Mouse (Mus musculus): ENCODE data around the gene Paf1.

The Paf1 gene

DNA sequence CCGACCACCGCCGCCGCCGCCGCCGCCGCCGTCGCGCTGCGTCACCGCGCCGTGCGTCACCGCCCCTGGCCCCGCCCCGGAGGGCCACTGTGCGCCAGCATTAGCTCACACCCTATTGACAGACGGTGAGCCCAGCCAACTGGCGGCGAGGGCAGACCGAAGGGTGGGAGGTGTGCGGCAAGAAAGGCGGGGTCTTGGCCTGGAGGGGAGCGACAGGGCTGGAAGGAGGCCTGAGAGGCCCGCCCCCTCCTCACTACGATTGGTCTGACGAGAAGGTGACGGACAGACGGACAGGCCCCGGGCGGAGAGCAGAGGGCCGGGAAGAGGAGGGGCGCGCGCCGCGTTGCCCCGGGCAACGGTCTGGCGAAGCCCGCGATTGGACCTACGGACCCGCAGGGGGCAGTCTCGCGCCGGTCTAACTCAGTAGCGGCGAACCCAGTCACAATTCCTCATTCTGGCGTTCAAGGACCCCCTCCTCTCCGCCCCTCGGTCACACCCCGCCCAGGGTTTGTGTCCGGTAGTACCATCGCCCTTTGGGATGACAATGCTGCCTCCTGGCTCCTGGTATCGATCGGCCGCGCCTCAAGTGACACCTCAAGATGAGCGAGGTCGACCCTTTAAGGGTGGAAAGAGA is 43.6 kb downstream of the Paf1 start:
- peak; percentile 100 for DNase-seq (ENCODE audit: low spot score)

DNA sequence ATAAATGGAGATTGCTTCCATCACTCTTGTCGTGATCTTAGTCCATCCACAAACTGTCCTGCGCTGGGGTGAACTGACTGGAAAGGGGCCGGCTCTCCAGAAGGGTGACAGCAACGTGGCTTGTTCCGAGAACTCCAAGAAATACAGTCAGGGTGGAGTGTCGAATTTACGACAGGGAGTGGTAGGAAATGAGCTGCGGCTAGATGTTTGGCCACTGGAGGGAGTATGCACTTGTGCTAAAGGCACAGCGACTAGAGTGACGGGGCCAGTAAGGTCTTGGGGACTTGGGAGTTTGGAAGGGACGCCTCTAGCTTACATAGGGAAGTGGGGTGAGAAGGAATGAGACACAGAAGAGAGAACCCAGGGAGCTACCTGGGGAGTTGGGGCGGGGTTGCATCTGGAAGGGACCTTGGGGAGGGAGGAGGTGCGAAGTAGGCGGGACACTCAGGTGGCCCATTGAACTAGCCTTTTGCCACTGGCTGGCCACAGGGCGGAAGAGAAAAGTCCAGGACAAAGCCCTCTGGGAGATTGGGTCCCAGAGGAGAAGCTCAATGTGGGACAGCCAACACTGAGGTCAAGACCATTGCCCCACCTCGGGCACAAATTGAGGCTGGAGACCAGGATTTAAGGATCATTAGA is 44.3 kb downstream of the Paf1 start, which contains the start of gene Gmfg:
Gmfg (plus strand) TSS at position 516 of the 639 bp plus-strand sequence.
- peak; percentile 86 for DNase-seq (ENCODE audit: low spot score)

DNA sequence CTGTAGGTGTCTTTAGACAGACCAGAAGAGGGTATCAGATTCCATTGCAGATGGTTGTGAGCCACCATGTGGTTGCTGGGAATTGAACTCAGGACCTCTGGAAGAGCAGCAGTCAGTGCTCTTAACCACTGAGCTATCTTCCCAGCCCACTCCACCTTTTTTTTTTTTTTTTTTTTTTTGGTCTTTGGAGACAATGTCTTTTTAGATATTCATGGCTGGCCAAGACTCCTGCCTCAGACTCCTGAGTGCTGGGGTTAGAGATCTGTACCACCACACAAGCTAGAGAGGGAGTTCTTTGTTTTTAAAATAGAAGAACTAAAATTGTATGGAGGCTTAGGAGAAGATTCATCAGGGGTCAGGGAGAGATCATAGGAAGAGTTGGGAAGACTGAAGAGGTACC is 45.2 kb downstream of the Paf1 start:
- no peak for DNase-seq (ENCODE audit: low spot score)

DNA sequence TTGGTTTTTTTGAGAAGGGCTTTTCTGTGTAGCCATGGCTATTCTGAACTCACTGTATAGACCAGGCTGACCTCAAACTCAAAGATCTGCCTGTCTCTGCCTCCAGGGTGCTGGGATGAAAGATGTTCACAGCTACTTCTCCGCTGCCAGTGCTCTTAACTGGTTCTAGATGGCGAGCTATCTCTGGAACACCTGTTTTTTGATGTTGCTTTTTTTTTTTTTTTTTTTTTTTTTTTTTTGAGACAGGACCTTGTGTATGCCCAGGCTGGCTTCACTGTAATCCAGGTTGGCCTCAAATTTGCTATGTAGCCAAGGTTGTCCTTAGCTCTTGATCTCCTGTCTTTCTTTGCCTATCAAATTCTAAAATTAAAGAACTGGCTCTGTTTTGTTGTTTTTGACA is 46.0 kb downstream of the Paf1 start:
- no peak for DNase-seq (ENCODE audit: low spot score)

DNA sequence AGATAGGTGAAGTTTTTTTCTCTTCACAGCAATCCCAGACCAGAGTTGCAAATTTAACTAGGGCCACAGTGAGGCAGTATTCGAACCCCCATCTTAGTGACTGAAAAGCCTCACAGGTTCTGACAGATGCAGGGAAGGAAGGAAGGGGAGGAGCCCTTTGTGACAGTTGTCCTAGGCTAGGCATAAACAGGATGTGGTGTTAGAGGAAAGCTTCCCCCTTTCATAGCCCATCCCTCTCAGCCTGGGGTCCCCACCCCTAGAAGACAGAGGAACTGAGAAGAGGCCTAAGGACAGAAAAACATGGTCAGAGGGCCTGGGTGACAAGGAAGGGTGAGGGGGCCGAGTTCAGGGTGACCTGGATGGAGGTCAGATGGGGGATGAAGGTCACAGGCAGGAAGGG is 48.0 kb downstream of the Paf1 start:
- peak; percentile 90 for DNase-seq (ENCODE audit: low spot score)

DNA sequence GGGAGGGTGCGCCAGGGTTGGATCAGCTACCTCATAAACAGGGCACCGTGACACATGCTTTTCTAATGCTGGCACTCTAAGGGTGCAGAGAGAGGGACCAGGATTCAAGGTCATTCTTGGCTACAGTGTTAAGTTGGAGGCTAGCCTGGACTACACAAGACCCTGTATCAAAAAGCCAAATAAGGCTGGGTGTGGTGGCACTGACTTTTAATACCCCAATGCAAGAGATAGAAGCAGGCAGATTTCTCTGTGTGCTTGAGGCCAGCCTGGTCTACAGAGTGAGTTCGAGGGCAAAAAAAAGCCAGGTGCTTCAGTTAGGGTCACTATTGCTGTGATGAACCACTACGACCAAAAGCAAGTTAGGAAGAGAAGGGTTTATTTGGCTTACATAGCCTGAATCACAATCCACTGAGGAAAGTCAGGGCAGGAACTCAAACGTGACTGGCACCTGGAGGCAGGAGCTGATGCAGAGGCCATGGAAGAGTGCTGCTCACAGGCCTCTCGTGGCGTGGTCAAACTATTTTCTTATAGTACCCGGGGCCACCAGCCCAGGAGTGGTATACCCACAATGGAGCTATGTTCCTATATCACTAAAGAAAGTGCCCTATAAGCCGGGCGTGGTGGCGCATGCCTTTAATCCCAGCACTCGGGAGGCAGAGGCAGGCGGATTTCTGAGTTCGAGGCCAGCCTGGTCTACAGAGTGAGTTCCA is 49.2 kb downstream of the Paf1 start:
- no peak for DNase-seq (ENCODE audit: low spot score)

DNA sequence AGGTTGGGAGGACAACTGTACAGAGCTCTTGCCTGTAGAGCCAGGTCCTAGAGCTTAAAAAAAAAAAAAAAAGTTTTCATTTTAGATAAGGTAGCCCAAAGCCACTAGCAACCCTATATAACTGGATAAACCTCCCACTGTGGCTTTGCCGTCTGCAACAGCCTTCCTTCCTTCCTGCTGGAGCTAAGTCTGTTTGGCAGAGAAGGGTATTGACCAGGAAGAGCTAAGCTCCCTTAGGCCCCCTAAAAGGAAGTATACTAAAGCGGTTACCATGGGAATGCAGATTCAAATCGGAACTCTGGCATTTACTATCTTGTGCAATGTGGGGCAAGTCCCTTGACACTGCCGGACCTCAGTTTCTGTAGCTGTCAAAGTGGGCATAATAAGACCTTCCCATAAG is 49.9 kb downstream of the Paf1 start:
- no peak for DNase-seq (ENCODE audit: low spot score)

DNA sequence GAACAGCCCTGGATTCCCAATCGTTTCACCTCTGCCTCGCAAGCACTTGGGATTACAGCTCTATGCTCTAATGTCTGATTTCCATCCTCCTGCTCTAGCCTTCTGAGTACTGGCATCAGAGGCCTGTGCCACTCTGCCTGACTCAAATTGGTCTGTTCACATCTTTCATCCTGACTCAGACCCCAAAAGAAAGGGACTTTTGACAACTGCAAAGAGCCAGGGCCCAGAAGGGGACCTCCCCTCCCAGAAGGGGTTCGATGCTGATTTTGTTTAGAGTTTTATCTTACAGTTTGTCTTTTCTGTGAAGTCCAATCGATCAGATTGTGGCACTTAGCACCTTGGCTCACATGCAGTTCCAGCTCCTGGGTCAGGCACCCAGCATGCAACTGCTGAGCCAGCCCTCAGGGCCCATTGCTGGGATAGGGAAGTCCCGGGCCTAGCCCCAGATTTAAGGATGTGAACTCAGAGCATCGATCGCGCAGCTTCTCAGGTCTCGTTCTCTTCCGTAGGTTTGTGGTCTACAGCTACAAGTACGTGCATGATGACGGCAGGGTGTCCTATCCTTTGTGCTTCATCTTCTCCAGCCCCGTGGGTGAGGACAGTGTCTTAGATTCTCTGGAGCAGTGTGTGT is 51.7 kb downstream of the Paf1 start:
- DNase-seq (ENCODE audit: low spot score): peak; percentile 45

DNA sequence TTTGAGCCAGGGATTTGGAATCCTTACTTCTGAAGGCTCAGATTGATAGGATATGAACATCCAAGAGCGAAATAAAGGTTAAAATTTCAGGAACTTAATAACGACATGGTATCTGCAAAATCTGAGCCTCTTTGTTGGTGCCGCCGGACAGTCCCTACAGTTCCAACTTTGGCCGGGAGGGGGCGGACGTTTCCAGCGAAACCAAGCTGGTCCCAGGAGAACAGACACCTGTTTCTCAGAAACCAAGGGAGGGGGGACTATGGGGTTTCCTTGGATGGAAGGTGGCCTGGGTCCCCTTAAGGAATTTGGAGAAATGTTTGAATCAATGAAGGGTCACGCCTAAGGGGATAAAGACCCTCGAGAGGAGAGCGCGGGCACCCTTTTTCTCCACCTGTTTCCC is 53.7 kb downstream of the Paf1 start:
- peak; percentile 74 for DNase-seq (ENCODE audit: low spot score)

DNA sequence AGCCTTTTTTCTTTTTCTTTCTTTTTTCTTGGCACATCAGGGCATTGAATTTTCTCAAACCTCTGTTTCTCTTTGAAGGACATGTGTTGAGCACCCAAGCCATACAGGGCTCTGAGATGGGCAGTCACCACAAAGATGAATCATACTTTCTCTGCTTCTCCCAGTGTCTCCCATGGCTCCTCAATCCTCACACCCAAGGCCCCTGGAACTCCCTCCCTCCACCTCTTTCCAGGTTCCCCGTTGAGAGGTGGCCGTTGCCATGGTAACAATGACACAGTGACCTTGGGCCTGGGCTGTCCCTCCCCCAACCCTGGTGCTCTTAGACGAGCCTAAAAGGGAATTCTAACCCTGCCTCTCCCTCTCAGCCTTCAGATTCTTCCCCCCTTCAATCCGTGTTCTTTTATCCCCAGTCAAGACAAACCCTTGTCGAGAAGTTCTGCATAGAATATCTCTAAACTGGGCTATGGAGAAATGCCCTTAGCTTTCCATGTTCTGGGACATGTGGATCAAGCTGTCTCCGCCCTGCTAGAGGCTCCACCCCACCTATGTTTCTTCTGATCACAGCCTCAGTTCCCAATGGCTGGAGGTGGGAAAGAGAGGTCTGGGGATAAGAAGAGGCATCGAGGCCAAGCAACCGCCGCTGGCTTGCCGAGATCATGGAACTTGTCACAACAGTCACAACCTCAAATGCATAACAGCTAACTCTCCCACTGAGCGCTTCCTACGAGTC is 54.5 kb downstream of the Paf1 start:
- DNase-seq (ENCODE audit: low spot score): no peak

DNA sequence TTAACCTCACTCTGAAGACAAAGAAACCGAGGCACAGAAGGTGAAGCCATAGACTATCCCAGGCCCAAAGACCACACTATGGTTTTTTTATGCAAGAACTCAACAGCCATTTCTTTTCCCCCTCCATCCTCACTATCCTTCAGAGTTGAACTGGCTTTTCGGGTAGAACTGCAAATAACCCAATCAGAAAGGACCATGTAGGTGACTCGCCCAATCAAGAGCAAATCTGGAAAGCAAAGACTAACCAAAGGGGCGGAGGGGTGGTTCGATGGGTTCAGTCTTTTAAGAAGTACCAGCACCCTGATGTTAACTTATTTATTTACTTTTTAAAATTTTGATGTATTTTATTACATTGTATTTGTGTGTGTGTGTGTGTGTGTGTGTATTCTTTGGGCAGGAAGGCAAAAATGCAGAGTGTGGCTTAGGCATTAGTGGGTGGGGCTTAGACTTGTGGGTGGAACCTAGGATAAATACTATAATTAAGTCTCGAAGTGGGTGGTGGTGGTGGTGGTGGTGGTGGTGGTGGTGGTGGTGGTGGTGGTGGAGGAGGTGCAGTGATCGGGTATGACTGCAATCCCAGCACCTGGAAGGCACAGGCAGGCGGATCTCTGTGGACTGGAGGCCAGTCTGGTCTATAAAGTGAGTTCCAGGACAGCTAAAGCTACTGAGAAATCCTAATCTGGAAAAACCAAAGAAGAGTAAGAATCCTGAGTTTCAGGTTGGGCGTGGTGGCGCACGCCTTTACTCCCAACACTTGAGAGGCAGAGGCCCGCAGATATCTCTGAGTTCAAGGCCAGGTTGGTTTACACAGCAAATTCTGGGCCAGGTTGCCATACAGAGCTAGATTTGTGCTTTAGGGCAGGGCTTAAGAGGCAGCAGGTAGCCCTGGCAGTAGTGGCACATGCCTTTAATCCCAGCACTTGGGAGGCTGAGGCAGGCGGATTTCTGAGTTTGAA is 55.4 kb downstream of the Paf1 start:
- no peak for DNase-seq (ENCODE audit: low spot score)

All from T-cell, adult 2 months (primary cell).